Mouse (Mus musculus) hindbrain, postnatal 0 days (tissue): ENCODE results near the gene March4. TPM values are rescaled to one million over a fixed set of nuclear protein-coding genes. Genes with fewer than 3 reads are reported as not detected.

Experiments used
- ATAC-seq: fragments of 200-750 bp; cut with Nextera tagmentation; 2 replicates; pipeline ENCODE4 v1.8.0; 2017; ENCODE audit warnings: mild to moderate bottlenecking, moderate TSS enrichment, moderate library complexity
- DNase-seq: peaks from one replicate; pipeline ENCODE4 v3.0.0-alpha.2; 2015; ENCODE audit warnings: low spot score
- H3K27ac ChIP-seq: fragments of 300-500 bp; sonication (generic); 2 replicates; pipeline ENCODE4 v1.5.1; 2014; ENCODE audit warnings: mild to moderate bottlenecking
- H3K27me3 ChIP-seq: fragments of 300-500 bp; sonication (generic); 2 replicates; pipeline ENCODE4 v1.6.1; 2014; ENCODE audit warnings: low read length, mixed read lengths; ENCODE audit not compliant: insufficient read depth
- H3K36me3 ChIP-seq: fragments of 300-500 bp; sonication (generic); 2 replicates; pipeline ENCODE4 v1.6.1; 2014; ENCODE audit warnings: low read length, mixed read lengths; ENCODE audit not compliant: insufficient read depth
- H3K4me1 ChIP-seq: fragments of 300-500 bp; sonication (generic); 2 replicates; pipeline ENCODE4 v1.6.1; 2014; ENCODE audit warnings: antibody characterized with exemption, low read length, mixed read lengths; ENCODE audit not compliant: insufficient read depth
- H3K4me2 ChIP-seq: fragments of 300-500 bp; sonication (generic); 2 replicates; pipeline ENCODE4 v1.6.1; 2014; ENCODE audit warnings: low read depth, mild to moderate bottlenecking, low read length, moderate library complexity, mixed read lengths
- H3K4me3 ChIP-seq: fragments of 300-500 bp; sonication (generic); 2 replicates; pipeline ENCODE4 v1.5.1; 2014; ENCODE audit warnings: low read length
- H3K9ac ChIP-seq: fragments of 300-500 bp; sonication (generic); replicated peaks from 2 replicates; pipeline ENCODE4 v1.6.1; 2014; ENCODE audit warnings: mild to moderate bottlenecking, low read length, moderate library complexity, mixed read lengths
- H3K9me3 ChIP-seq: fragments of 300-500 bp; sonication (generic); 2 replicates; pipeline ENCODE4 v1.6.1; 2016; ENCODE audit warnings: low read length, mixed read lengths
- CTCF ChIP-seq: IDR thresholded peaks from 2 replicates; pipeline ENCODE4 v1.5.1; 2016; ENCODE audit warnings: antibody characterized with exemption, control low read depth, low read depth
- WGBS: fragments of 180-500 bp; shearing (Covaris S2); extraction: QIAGEN DNeasy Blood & Tissue Kit; methylation state at CpG from one replicate; pipeline ENCODE4 v1.1.7; 2014; 5-methylcytosine and 5-hydroxymethylcytosine counted together
- polyA plus RNA-seq: library from polyadenylated mRNA; unstranded; fragments of >200 nt; fragmentation: Nextera tagmentation; extraction: Ambion mirVana; gene quantifications from 2 replicates; pipeline ENCODE4 v1.2.1, GENCODE M21; 2015
- total RNA-seq: library from RNA; depleted of rRNA; stranded (reverse); fragments of >200 nt; gene quantifications from 2 replicates; pipeline ENCODE4 v1.2.3, GENCODE M21; 2014

The March4 gene
- total and polyA plus RNA-seq, 2 experiments from 2014 or later: 7.5 to 34.6 TPM

- H3K9ac ChIP-seq: no peak overlapping the region
- DNase-seq: no peak
- no peak overlapping the region for H3K4me2 ChIP-seq
- ATAC-seq: no peak
- H3K27ac ChIP-seq: no peak overlapping the region
- no peaks in the 10 kb centered on the region for H3K4me1 ChIP-seq
- WGBS: 96% methylated on average over 5 of the region's 5 CpGs
- no peaks in the 10 kb centered on the region for H3K27me3 ChIP-seq
- no peak for TF ChIP-seq CTCF
- H3K9me3 ChIP-seq: no peaks in the 10 kb centered on the region
- no peak overlapping the region for H3K4me3 ChIP-seq
- H3K36me3 ChIP-seq: no peaks in the 10 kb centered on the region
Observed at GRCm38 (mm10) chr1:72497609-72498008, 39.1 kb downstream of the March4 start.

GRCm38 (mm10) chr1:72493454-72493853, 43.3 kb downstream of the March4 start:
- no peak for ATAC-seq
- H3K4me1 ChIP-seq: peaks cover 4% of the 10 kb centered on the region; the same call in 1 of the 2 replicates
- 74% methylated on average over 3 of the region's 3 CpGs for WGBS

GRCm38 (mm10) chr1:72492666-72493065, 44.1 kb downstream of the March4 start:
- H3K9ac ChIP-seq: no peak overlapping the region
- H3K4me3 ChIP-seq: no peak overlapping the region
- 80% methylated on average over 10 of the region's 10 CpGs for WGBS
- TF ChIP-seq CTCF: no peak
- DNase-seq: no peak
- H3K36me3 ChIP-seq: no peaks in the 10 kb centered on the region
- peaks cover 4% of the 10 kb centered on the region; the same call in 1 of the 2 replicates for H3K4me1 ChIP-seq
- H3K4me2 ChIP-seq: no peak overlapping the region
- H3K27ac ChIP-seq: no peak overlapping the region
- ATAC-seq: no peak
- H3K27me3 ChIP-seq: no peaks in the 10 kb centered on the region
- H3K9me3 ChIP-seq: no peaks in the 10 kb centered on the region

More at GRCm38 (mm10) chr1:72493454-72493853, 43.3 kb downstream of the March4 start:
- Histone ChIP-seq H3K9ac (no peak overlapping the region), H3K9me3 (no peaks in the 10 kb centered on the region), H3K4me2 (no peak overlapping the region), H3K4me3 (no peak overlapping the region), H3K36me3 (no peaks in the 10 kb centered on the region), H3K27me3 (no peaks in the 10 kb centered on the region), H3K27ac (no peak overlapping the region)
- no peak for TF ChIP-seq CTCF
- no peak for DNase-seq

GRCm38 (mm10) chr1:72491307-72491706, 45.4 kb downstream of the March4 start:
- no peaks in the 10 kb centered on the region for H3K9me3 ChIP-seq
- H3K4me3 ChIP-seq: no peak overlapping the region
- 61% methylated on average over 5 of the region's 5 CpGs for WGBS
- no peaks in the 10 kb centered on the region for H3K27me3 ChIP-seq
- H3K4me2 ChIP-seq: no peak overlapping the region
- no peaks in the 10 kb centered on the region for H3K36me3 ChIP-seq
- no peak for ATAC-seq
- H3K9ac ChIP-seq: no peak overlapping the region
- DNase-seq: no peak
- H3K27ac ChIP-seq: no peak overlapping the region
- no peak for TF ChIP-seq CTCF
- H3K4me1 ChIP-seq: peaks cover 4% of the 10 kb centered on the region; the same call in 1 of the 2 replicates

- DNase-seq: no peak
Observed at GRCm38 (mm10) chr1:72490801-72491200, 45.9 kb downstream of the March4 start.

GRCm38 (mm10) chr1:72490193-72490592, 46.5 kb downstream of the March4 start:
- DNase-seq (no peak), ATAC-seq (no peak)
- Histone ChIP-seq H3K4me2 (0 out of 2 replicates have a peak overlapping the region, but pooled peaks have one; percentile 2), H3K4me3 (no peak overlapping the region), H3K9ac (no peak overlapping the region), H3K4me1 (peaks cover 4% of the 10 kb centered on the region; the same call in 1 of the 2 replicates), H3K9me3 (no peaks in the 10 kb centered on the region), H3K27me3 (no peaks in the 10 kb centered on the region), H3K27ac (no peak overlapping the region), H3K36me3 (no peaks in the 10 kb centered on the region)
- 13% methylated on average over 8 of the region's 8 CpGs for WGBS
- no peak for TF ChIP-seq CTCF

More at GRCm38 (mm10) chr1:72490801-72491200, 45.9 kb downstream of the March4 start:
- WGBS: 67% methylated on average over 3 of the region's 3 CpGs
- ATAC-seq: no peak
- no peak for TF ChIP-seq CTCF
- no peak overlapping the region for H3K4me2 ChIP-seq
- H3K36me3 ChIP-seq: no peaks in the 10 kb centered on the region
- no peaks in the 10 kb centered on the region for H3K9me3 ChIP-seq
- H3K27me3 ChIP-seq: no peaks in the 10 kb centered on the region
- H3K4me3 ChIP-seq: no peak overlapping the region
- no peak overlapping the region for H3K27ac ChIP-seq
- peaks cover 4% of the 10 kb centered on the region; the same call in 1 of the 2 replicates for H3K4me1 ChIP-seq
- H3K9ac ChIP-seq: no peak overlapping the region

- Histone ChIP-seq H3K9ac (no peak overlapping the region), H3K27me3 (no peaks in the 10 kb centered on the region), H3K9me3 (no peaks in the 10 kb centered on the region), H3K36me3 (no peaks in the 10 kb centered on the region), H3K4me1 (no peaks in the 10 kb centered on the region), H3K4me3 (no peak overlapping the region), H3K4me2 (no peak overlapping the region), H3K27ac (no peak overlapping the region)
- DNase-seq (no peak), ATAC-seq (no peak)
- no peak for TF ChIP-seq CTCF
- 92% methylated on average over 2 of the region's 2 CpGs for WGBS
Observed at GRCm38 (mm10) chr1:72476594-72476993, 60.1 kb downstream of the March4 start.
